In the genomic region with DNA sequence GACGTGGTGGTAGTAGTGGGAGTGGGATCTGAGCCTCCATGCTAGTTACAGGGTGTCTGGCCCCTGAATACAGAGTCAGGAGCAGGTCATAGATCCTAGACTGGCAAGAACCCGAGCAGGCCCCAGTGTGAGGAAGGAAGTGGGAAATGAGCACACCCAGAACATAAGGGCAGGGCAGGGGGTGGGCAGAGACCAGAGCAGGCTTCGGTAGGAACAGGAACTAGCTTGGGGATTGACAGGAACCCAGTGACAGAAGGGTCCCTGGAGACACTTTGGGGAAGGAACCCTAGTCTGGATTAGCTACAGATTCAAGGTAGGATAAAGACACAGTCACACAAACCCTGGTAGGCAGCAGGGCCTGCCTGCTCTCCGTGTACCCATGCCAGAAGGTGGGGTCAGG, we compare ENCODE assay signal across 8 mouse cellular contexts. TPM values are rescaled to one million over a fixed set of nuclear protein-coding genes. Genes with fewer than 3 reads are reported as not detected.
A peak's percentile ranks its signal among the peaks of the same experiment; 100 is the strongest.
DNase-seq lines count a peak whose midpoint lies in the region; ATAC-seq and TF ChIP-seq lines count a peak whose summit lies in the region.

No protein-coding gene starts in this region.

- TF ChIP-seq EP300 in stomach, postnatal 0 days (optimal IDR thresholded peaks at IDR 0.05): no peak

- no peak for ATAC-seq in heart, embryonic 14.5 days (ENCODE audit: insufficient number of reproducible peaks, insufficient read depth, low FRiP score, low read depth)
- ATAC-seq in kidney, postnatal 0 days (replicated peaks; ENCODE audit: low FRiP score, low read depth): no peak
- no peak for ATAC-seq in stomach, postnatal 0 days (ENCODE audit: low FRiP score, low TSS enrichment)

- peak overlapping the region; percentile 65 for H3K27ac ChIP-seq in bone marrow, adult 2 months (ENCODE audit: control insufficient read depth, insufficient read depth, low read depth, low read length, poor library complexity)
- peak overlapping the region; percentile 29 to 74 for H3K27ac ChIP-seq in heart, embryonic 14.5 days (replicated peaks in 1 of 2; ENCODE audit: control insufficient read depth in 1 of 2, insufficient read depth in 1 of 2, low read depth in 2 of 2, low read length in 2 of 2)
- peak overlapping the region; percentile 81 for H3K27ac ChIP-seq in kidney, postnatal 0 days
- H3K27ac ChIP-seq in stomach, postnatal 0 days (replicated peaks): peak overlapping the region; percentile 87

- H3K4me2 ChIP-seq in heart, embryonic 14.5 days (ENCODE audit: low read length): peak overlapping the region; percentile 78
- peak overlapping the region; percentile 82 for H3K4me2 ChIP-seq in kidney, postnatal 0 days (ENCODE audit: low read length)
- H3K4me2 ChIP-seq in stomach, postnatal 0 days (replicated peaks; ENCODE audit: low read depth): peak overlapping the region; percentile 86

- TF ChIP-seq POLR2A in bone marrow, adult 2 months (IDR thresholded peaks at IDR 0.05; ENCODE audit: borderline replicate concordance, control insufficient read depth, low read depth, low read length): no peak

- H3K36me3 ChIP-seq in heart, embryonic 14.5 days (ENCODE audit: control insufficient read depth, insufficient read depth, low read length): no peaks in the 10 kb centered on the region
- H3K36me3 ChIP-seq in kidney, postnatal 0 days (ENCODE audit: insufficient read depth, low read length): no peaks in the 10 kb centered on the region
- H3K36me3 ChIP-seq in stomach, postnatal 0 days (ENCODE audit: control insufficient read depth, insufficient read depth, low read length): no peaks in the 10 kb centered on the region

- H3K9ac ChIP-seq in heart, embryonic 14.5 days (ENCODE audit: low read length): peak overlapping the region; percentile 67
- peak overlapping the region; percentile 55; the same call in 1 of the 2 replicates for H3K9ac ChIP-seq in kidney, postnatal 0 days (ENCODE audit: low read depth, low read length)
- peak overlapping the region; percentile 41 for H3K9ac ChIP-seq in stomach, postnatal 0 days (ENCODE audit: low read length)

- peak overlapping the region; percentile 81 for H3K4me3 ChIP-seq in bone marrow, adult 2 months (replicated peaks; ENCODE audit: control insufficient read depth, low read depth, low read length)
- peak overlapping the region in 1 of 2 experiments; percentile 57; a peak in 2 of 4 replicates for H3K4me3 ChIP-seq in heart, embryonic 14.5 days (ENCODE audit: control insufficient read depth in 1 of 2, insufficient read depth in 1 of 2, low read depth in 1 of 2, low read length in 2 of 2)
- H3K4me3 ChIP-seq in kidney, postnatal 0 days (replicated peaks; ENCODE audit: low read depth, low read length): peak overlapping the region; percentile 36; the same call in 1 of the 2 replicates
- H3K4me3 ChIP-seq in stomach, postnatal 0 days (ENCODE audit: low read depth, low read length): peak overlapping the region; percentile 55

- TF ChIP-seq CTCF in bone marrow, adult 2 months (IDR thresholded peaks at IDR 0.05; ENCODE audit: control insufficient read depth, insufficient read depth, low read length): no peak
- TF ChIP-seq CTCF in kidney, postnatal 0 days (IDR thresholded peaks at IDR 0.05; ENCODE audit: low read depth): no peak
- TF ChIP-seq CTCF in stomach, postnatal 0 days (IDR thresholded peaks at IDR 0.05; ENCODE audit: low read depth): no peak

- H3K4me1 ChIP-seq in bone marrow, adult 2 months (ENCODE audit: control insufficient read depth, insufficient read depth, low read length): no peaks in the 10 kb centered on the region; the same call in 1 of the 2 replicates
- peaks cover 10 to 25% of the 10 kb centered on the region in 2 experiments for H3K4me1 ChIP-seq in heart, embryonic 14.5 days (ENCODE audit: control insufficient read depth in 2 of 2, insufficient read depth in 2 of 2, low read length in 2 of 2)
- peaks cover 17% of the 10 kb centered on the region for H3K4me1 ChIP-seq in kidney, postnatal 0 days (replicated peaks; ENCODE audit: insufficient read depth, low read length)
- no peaks in the 10 kb centered on the region for H3K4me1 ChIP-seq in stomach, postnatal 0 days (replicated peaks; ENCODE audit: control insufficient read depth, insufficient read depth)

- peak; percentile 42 for DNase-seq in adrenal gland, postnatal 10 days
- DNase-seq in adrenal gland, adult 18-20 months (ENCODE audit: low spot score in 2 of 2): no peak
- DNase-seq in kidney, postnatal 0 days (ENCODE audit: low spot score): peak; percentile 46
- peak; percentile 84 for DNase-seq in lung, postnatal 36 days
- DNase-seq in stomach, postnatal 0 days (ENCODE audit: low spot score): peak; percentile 65
- DNase-seq in left cerebral cortex, adult 11 months (ENCODE audit: low spot score): no peak

- WGBS in bone marrow, adult 2 months: 4% methylated on average over 4 of the region's 4 CpGs
- 34% methylated on average over 4 of the region's 4 CpGs for WGBS in heart, embryonic 14.5 days
- WGBS in kidney, postnatal 0 days: 17% methylated on average over 4 of the region's 4 CpGs
- 18% methylated on average over 4 of the region's 4 CpGs for WGBS in stomach, postnatal 0 days

- H3K27me3 ChIP-seq in heart, embryonic 14.5 days (ENCODE audit: control insufficient read depth, insufficient read depth, low read length): no peaks in the 10 kb centered on the region
- no peaks in the 10 kb centered on the region for H3K27me3 ChIP-seq in kidney, postnatal 0 days (ENCODE audit: insufficient read depth, low read length)
- H3K27me3 ChIP-seq in stomach, postnatal 0 days (ENCODE audit: control insufficient read depth, insufficient read depth, low read length): no peaks in the 10 kb centered on the region

- H3K9me3 ChIP-seq in heart, embryonic 14.5 days (ENCODE audit: control insufficient read depth, low read length): no peaks in the 10 kb centered on the region
- no peaks in the 10 kb centered on the region for H3K9me3 ChIP-seq in kidney, postnatal 0 days (replicated peaks; ENCODE audit: low read length)
- no peaks in the 10 kb centered on the region for H3K9me3 ChIP-seq in stomach, postnatal 0 days (ENCODE audit: control insufficient read depth, low read length)

RNA-seq across cellular contexts. Expression of a gene that starts 1.3 kb away (rescaled TPM):
- 10 to 100 TPM; 24.1 to 28.3 TPM for total RNA-seq in adrenal gland, postnatal 10 days (2021)
- 10 to 100 TPM; 54.7 to 58.2 TPM for total RNA-seq in adrenal gland, adult 18-20 months (2021)
- polyA plus RNA-seq in bone marrow, adult 2 months (2011; ENCODE audit: insufficient read depth, insufficient read length, low replicate concordance, missing spikeins): 46.2 and 77.6 TPM in 2 replicates
- 10.5 and 12.0 TPM in 2 replicates for polyA plus RNA-seq in heart, embryonic 14.5 days (2014; fragmentation: Nextera tagmentation; extraction: Ambion mirVana)
- 8.1 and 8.9 TPM in 2 replicates for polyA plus RNA-seq in kidney, postnatal 0 days (2015; fragmentation: Nextera tagmentation; extraction: Ambion mirVana)
- polyA plus RNA-seq in stomach, postnatal 0 days (2015; fragmentation: Nextera tagmentation; extraction: Ambion mirVana): 9.0 and 10.0 TPM in 2 replicates

RNA-seq across cellular contexts. Expression of a gene that starts 13.2 kb away (rescaled TPM):
- total RNA-seq in adrenal gland, postnatal 10 days (2021): 100 to 1,000 TPM; 177 to 190 TPM
- total RNA-seq in adrenal gland, adult 18-20 months (2021): 100 to 1,000 TPM; 159 to 223 TPM
- 40.9 and 48.4 TPM in 2 replicates for polyA plus RNA-seq in bone marrow, adult 2 months (2011; ENCODE audit: insufficient read depth, insufficient read length, low replicate concordance, missing spikeins)
- 201 and 211 TPM in 2 replicates for polyA plus RNA-seq in heart, embryonic 14.5 days (2014; fragmentation: Nextera tagmentation; extraction: Ambion mirVana)
- 253 and 273 TPM in 2 replicates for polyA plus RNA-seq in kidney, postnatal 0 days (2015; fragmentation: Nextera tagmentation; extraction: Ambion mirVana)
- 151 and 157 TPM in 2 replicates for polyA plus RNA-seq in stomach, postnatal 0 days (2015; fragmentation: Nextera tagmentation; extraction: Ambion mirVana)

RNA-seq across cellular contexts. Expression of a gene that starts 14.1 kb away (rescaled TPM):
- 10 to 100 TPM; 10.0 to 13.1 TPM for total RNA-seq in adrenal gland, postnatal 10 days (2021)
- total RNA-seq in adrenal gland, adult 18-20 months (2021): 10 to 100 TPM; 12.9 to 15.8 TPM
- polyA plus RNA-seq in bone marrow, adult 2 months (2011; ENCODE audit: insufficient read depth, insufficient read length, low replicate concordance, missing spikeins): 0.61 and 3.8 TPM in 2 replicates
- polyA plus RNA-seq in heart, embryonic 14.5 days (2014; fragmentation: Nextera tagmentation; extraction: Ambion mirVana): 16.4 and 19.1 TPM in 2 replicates
- 3.3 and 3.8 TPM in 2 replicates for polyA plus RNA-seq in kidney, postnatal 0 days (2015; fragmentation: Nextera tagmentation; extraction: Ambion mirVana)
- 3.2 and 4.5 TPM in 2 replicates for polyA plus RNA-seq in stomach, postnatal 0 days (2015; fragmentation: Nextera tagmentation; extraction: Ambion mirVana)

RNA-seq across cellular contexts. Expression of a gene that starts 19.1 kb away (rescaled TPM):
- 10 to 100 TPM; 22.0 to 25.8 TPM for total RNA-seq in adrenal gland, postnatal 10 days (2021)
- total RNA-seq in adrenal gland, adult 18-20 months (2021): 10 to 100 TPM; 14.0 to 15.9 TPM
- polyA plus RNA-seq in bone marrow, adult 2 months (2011; ENCODE audit: insufficient read depth, insufficient read length, low replicate concordance, missing spikeins): 14.7 and 23.6 TPM in 2 replicates
- polyA plus RNA-seq in heart, embryonic 14.5 days (2014; fragmentation: Nextera tagmentation; extraction: Ambion mirVana): 12.0 and 13.0 TPM in 2 replicates
- polyA plus RNA-seq in kidney, postnatal 0 days (2015; fragmentation: Nextera tagmentation; extraction: Ambion mirVana): 19.2 and 21.3 TPM in 2 replicates
- polyA plus RNA-seq in stomach, postnatal 0 days (2015; fragmentation: Nextera tagmentation; extraction: Ambion mirVana): 10.3 and 11.0 TPM in 2 replicates

RNA-seq across cellular contexts. Expression of a gene that starts 34.4 kb away (rescaled TPM):
- 10 to 100 TPM in 1 of 2 experiments, 1 to 10 TPM in 1; 7.3 to 11.7 TPM for total RNA-seq in adrenal gland, postnatal 10 days (2021)
- 1 to 10 TPM; 6.6 to 7.7 TPM for total RNA-seq in adrenal gland, adult 18-20 months (2021)
- polyA plus RNA-seq in bone marrow, adult 2 months (2011; ENCODE audit: insufficient read depth, insufficient read length, low replicate concordance, missing spikeins): 12.8 and 19.0 TPM in 2 replicates
- 10.8 and 11.7 TPM in 2 replicates for polyA plus RNA-seq in heart, embryonic 14.5 days (2014; fragmentation: Nextera tagmentation; extraction: Ambion mirVana)
- polyA plus RNA-seq in kidney, postnatal 0 days (2015; fragmentation: Nextera tagmentation; extraction: Ambion mirVana): 7.2 and 9.2 TPM in 2 replicates
- 7.0 and 7.7 TPM in 2 replicates for polyA plus RNA-seq in stomach, postnatal 0 days (2015; fragmentation: Nextera tagmentation; extraction: Ambion mirVana)

Comparison
In these comparisons a context has a peak if more than half of its experiments do, and no peak if none do; other contexts are left out.
1. DNase-seq: peak in adrenal gland, postnatal 10 days (single experiment), kidney, postnatal 0 days (single experiment), lung, postnatal 36 days (single experiment) and stomach, postnatal 0 days (single experiment); none in adrenal gland, adult 18-20 months (0 of 2) and left cerebral cortex, adult 11 months (single experiment).
2. Peak in every context shown above with its lines, with median percentiles within 50 percentile points of each other: H3K27ac ChIP-seq, H3K4me2 ChIP-seq and H3K9ac ChIP-seq.